Mouse (Mus musculus): ENCODE results near the gene Gm43517. TPM values are rescaled to one million over a fixed set of nuclear protein-coding genes. Genes with fewer than 3 reads are reported as not detected.

Gm43517 gene
- polyA plus RNA-seq (2017; shearing (Covaris generic)) = not detected

DNA sequence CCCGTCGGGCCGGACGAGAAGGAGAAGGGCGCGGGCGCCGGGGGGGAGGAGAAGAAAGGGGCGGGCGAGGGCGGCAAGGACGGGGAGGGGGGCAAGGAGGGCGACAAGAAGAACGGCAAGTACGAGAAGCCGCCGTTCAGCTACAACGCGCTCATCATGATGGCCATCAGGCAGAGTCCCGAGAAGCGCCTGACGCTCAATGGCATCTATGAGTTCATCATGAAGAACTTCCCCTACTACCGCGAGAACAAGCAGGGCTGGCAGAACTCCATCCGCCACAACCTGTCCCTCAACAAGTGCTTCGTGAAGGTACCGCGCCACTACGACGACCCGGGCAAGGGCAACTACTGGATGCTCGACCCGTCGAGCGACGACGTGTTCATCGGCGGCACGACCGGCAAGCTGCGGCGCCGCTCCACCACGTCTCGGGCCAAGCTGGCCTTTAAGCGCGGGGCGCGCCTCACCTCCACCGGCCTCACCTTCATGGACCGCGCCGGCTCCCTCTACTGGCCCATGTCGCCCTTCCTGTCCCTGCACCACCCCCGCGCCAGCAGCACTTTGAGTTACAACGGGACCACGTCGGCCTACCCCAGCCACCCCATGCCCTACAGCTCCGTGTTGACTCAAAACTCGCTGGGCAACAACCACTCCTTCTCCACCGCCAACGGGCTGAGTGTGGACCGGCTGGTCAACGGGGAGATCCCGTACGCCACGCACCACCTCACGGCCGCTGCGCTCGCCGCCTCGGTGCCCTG is at the start of gene Gm43517:
TSS of gene Gm43517 (plus strand) at position 299 of the 755 bp plus-strand sequence.

DNA sequence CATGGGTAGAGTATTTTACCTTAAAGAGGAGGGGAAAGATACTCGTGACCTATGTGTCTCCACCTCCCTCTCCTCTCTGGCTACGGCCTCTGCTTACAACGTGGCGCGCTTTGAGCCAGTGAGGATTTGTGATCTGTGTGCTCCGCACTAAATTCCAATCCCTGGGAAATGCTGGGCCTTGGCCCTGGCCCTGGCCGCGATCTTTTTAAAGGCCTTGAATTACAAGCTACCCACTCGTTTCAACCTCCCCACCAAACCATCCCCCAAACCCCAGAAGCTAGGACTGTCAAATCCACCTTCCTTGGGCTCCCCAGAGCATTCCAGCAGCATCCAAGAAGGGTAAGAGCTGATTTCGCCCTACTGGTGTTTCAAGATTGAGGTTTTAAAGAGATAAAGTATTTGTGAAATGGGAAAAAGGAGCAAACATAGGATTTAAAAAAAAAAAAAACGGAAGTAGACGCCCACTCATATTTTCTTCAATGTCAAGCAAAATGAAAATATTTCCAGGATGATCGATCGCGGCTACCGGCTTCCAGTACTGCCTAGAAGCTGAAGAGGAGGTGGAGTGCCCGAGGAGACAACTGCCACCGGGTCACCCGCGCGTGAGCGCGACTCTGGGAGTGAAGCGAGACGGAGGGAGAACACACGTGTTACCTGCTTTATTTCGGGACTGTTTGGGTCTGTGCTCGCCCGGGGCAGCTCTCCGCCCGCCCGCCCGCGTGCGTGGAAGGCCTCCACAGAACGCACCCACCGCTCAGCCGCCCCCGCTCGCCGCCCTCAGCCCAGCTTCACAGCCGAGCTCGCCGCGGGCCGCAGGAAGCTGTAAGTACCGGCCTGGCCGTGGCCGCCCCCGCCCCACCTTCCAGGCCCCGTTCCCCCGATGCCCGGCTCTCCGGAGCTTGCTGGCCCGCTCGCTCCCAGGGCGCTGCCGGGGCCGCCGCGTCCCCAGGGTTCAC is 2.1 kb upstream of the Gm43517 start, which contains the start of gene Foxg1:
TSS of gene Foxg1 (plus strand) at position 96 of the 956 bp plus-strand sequence.

Other genes with a start within 250 kb of the Gm43517 start
- not detected for gene Foxg1, start 2.5 kb upstream of the Gm43517 start, polyA plus RNA-seq (2017; shearing (Covaris generic))

All from effector memory CD4-positive, alpha-beta T cell, adult 5 months (primary cell).